Mouse (Mus musculus): Measurements from ENCODE around the gene Cc2d1a.

DNA sequence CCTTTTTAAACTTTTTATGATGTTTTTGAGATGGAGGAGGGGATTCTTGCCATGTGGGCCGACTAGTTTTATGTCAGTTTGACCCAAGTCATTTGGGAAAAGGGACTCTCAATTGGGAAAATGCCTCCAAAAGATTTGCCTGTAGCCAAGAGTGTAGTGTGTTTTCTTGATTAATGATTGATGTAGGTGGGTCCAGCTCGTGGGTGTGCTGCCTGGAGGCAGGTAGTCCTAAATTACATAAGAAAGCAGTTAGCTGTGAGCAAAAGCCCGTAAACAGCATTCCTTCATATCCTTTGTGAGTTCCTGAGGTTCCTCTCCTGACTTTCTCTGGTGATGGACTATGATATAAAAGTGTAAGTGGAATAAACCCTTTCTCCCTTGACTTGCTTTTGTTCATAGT lies 1.4 kb upstream of the Cc2d1a start:
- TF ChIP-seq POLR2A (IDR thresholded peaks at IDR 0.05; ENCODE audit: borderline replicate concordance, low read depth, low read length): no peak
- TF ChIP-seq CTCF (IDR thresholded peaks at IDR 0.05; ENCODE audit: low read depth, low read length): no peak
